In the genomic region with DNA sequence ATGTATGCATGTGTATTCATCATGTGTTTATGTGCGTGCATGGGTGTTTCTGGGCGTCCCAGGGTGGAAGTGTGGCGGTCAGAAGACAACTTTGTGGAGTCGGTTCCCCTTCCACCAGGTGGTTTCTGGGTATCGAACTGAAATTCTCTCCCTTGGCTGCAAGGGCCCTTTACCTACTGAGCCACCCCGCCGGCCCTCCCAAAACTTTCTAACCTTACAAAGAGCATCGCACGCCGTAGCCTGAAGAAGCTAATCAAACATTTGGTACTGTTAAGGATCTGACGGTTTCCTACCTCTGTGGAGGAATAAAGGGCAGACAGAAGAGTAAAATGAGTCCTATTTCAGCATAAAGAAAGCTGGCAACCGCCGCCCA, we compare ENCODE assay signal across 8 mouse cellular contexts. TPM values are rescaled to one million over a fixed set of nuclear protein-coding genes. Genes with fewer than 3 reads are reported as not detected.
DNase-seq lines count a peak whose midpoint lies in the region; ATAC-seq and TF ChIP-seq lines count a peak whose summit lies in the region.

No protein-coding gene starts in this region.

- H3K4me3 ChIP-seq in left cerebral cortex, adult 2 months: peak overlapping the region; percentile 64
- H3K4me3 ChIP-seq in forebrain, embryonic 15.5 days: peak overlapping the region; percentile 72
- H3K4me3 ChIP-seq in kidney, embryonic 16.5 days (ENCODE audit: low read length): peak overlapping the region; percentile 66
- H3K4me3 ChIP-seq in stomach, embryonic 16.5 days (replicated peaks; ENCODE audit: low read length): peak overlapping the region; percentile 60

- no peaks in the 10 kb centered on the region for H3K9me3 ChIP-seq in forebrain, embryonic 15.5 days
- H3K9me3 ChIP-seq in kidney, embryonic 16.5 days (ENCODE audit: low read length): no peaks in the 10 kb centered on the region
- no peaks in the 10 kb centered on the region for H3K9me3 ChIP-seq in stomach, embryonic 16.5 days (replicated peaks; ENCODE audit: control insufficient read depth, low read length)

- H3K27me3 ChIP-seq in forebrain, embryonic 15.5 days: no peaks in the 10 kb centered on the region
- no peaks in the 10 kb centered on the region for H3K27me3 ChIP-seq in kidney, embryonic 16.5 days (ENCODE audit: insufficient read depth, low read length)
- H3K27me3 ChIP-seq in stomach, embryonic 16.5 days (ENCODE audit: control insufficient read depth, insufficient read depth, low read length): no peaks in the 10 kb centered on the region

- H3K9ac ChIP-seq in forebrain, embryonic 15.5 days (replicated peaks): peak overlapping the region; percentile 87
- H3K9ac ChIP-seq in kidney, embryonic 16.5 days (replicated peaks; ENCODE audit: low read length): peak overlapping the region; percentile 91
- H3K9ac ChIP-seq in stomach, embryonic 16.5 days (ENCODE audit: low read length): peak overlapping the region; percentile 91

- H3K36me3 ChIP-seq in forebrain, embryonic 15.5 days: no peaks in the 10 kb centered on the region
- no peaks in the 10 kb centered on the region for H3K36me3 ChIP-seq in kidney, embryonic 16.5 days (ENCODE audit: insufficient read depth, low read length)
- H3K36me3 ChIP-seq in stomach, embryonic 16.5 days (ENCODE audit: control insufficient read depth, insufficient read depth, low read length): 0 out of 2 replicates have a peak, but pooled peaks cover under 1% of the 10 kb centered on the region

- 7% methylated on average over 13 of the region's 13 CpGs for WGBS in forebrain, embryonic 15.5 days
- WGBS in kidney, embryonic 16.5 days: 11% methylated on average over 13 of the region's 13 CpGs
- 7% methylated on average over 13 of the region's 13 CpGs for WGBS in stomach, embryonic 16.5 days

- peak in 1 of 2 experiments; percentile 20 for DNase-seq in left cerebral cortex, adult 2 months (ENCODE audit: extremely low spot score in 1 of 2, low spot score in 2 of 2)
- DNase-seq in left cerebral cortex, adult 11 months (ENCODE audit: low spot score): no peak
- peak; percentile 30 for DNase-seq in mesoderm, embryonic 11.5 days (ENCODE audit: low read depth, low spot score)
- no peak for DNase-seq in T-cell, adult 2 months (ENCODE audit: low spot score)

- peak overlapping the region; percentile 85 for H3K4me2 ChIP-seq in forebrain, embryonic 15.5 days (replicated peaks)
- peak overlapping the region; percentile 76 for H3K4me2 ChIP-seq in kidney, embryonic 16.5 days (replicated peaks; ENCODE audit: low read depth, low read length)
- peak overlapping the region; percentile 95 for H3K4me2 ChIP-seq in stomach, embryonic 16.5 days (ENCODE audit: low read depth, low read length)

- H3K4me1 ChIP-seq in forebrain, embryonic 15.5 days: peaks cover 17% of the 10 kb centered on the region
- H3K4me1 ChIP-seq in kidney, embryonic 16.5 days (ENCODE audit: insufficient read depth, low read length): peaks cover 7% of the 10 kb centered on the region; the same call in 1 of the 2 replicates
- no peaks in the 10 kb centered on the region; the same call in 1 of the 2 replicates for H3K4me1 ChIP-seq in stomach, embryonic 16.5 days (ENCODE audit: control insufficient read depth, insufficient read depth, low read length)

- intact Hi-C loops in left cerebral cortex, adult 2 months (cut with DNase I): loop anchor here (2.0 to 5.0 kb wide), 2 partner anchors 21 to 293 kb away; a partner anchor contains a TSS

- peak overlapping the region; percentile 76 for H3K27ac ChIP-seq in left cerebral cortex, adult 2 months
- H3K27ac ChIP-seq in forebrain, embryonic 15.5 days (replicated peaks): peak overlapping the region; percentile 68
- peak overlapping the region; percentile 77 for H3K27ac ChIP-seq in kidney, embryonic 16.5 days (ENCODE audit: low read length)
- peak overlapping the region; percentile 67 for H3K27ac ChIP-seq in stomach, embryonic 16.5 days (ENCODE audit: low read length)

- no peak for TF ChIP-seq CTCF in left cerebral cortex, adult 2 months (IDR thresholded peaks at IDR 0.05)

- peak; percentile 37 for ATAC-seq in activated CD4-positive, CD25-positive, alpha-beta regulatory T cell, adult 4 months
- peak; percentile 56 for ATAC-seq in forebrain, embryonic 15.5 days (replicated peaks)
- peak; percentile 57 for ATAC-seq in kidney, embryonic 16.5 days (ENCODE audit: low FRiP score, low TSS enrichment)
- ATAC-seq in stomach, embryonic 16.5 days (ENCODE audit: insufficient read depth, low FRiP score): 0 out of 2 replicates have a peak, but pooled peaks have one; percentile 38

RNA-seq across cellular contexts. Expression of a gene that starts 0.5 kb away (rescaled TPM):
- 10 to 100 TPM; 36.3 to 36.9 TPM for total RNA-seq in left cerebral cortex, adult 2 months (2021)
- polyA plus RNA-seq in activated CD4-positive, CD25-positive, alpha-beta regulatory T cell, adult 4 months (2017; shearing (Covaris generic)): 10 to 100 TPM; 85.3 to 95.2 TPM
- 27.3 and 27.6 TPM in 2 replicates for polyA plus RNA-seq in forebrain, embryonic 15.5 days (2015; fragmentation: Nextera tagmentation; extraction: Ambion mirVana)
- polyA plus RNA-seq in kidney, embryonic 16.5 days (2015; fragmentation: Nextera tagmentation; extraction: Ambion mirVana): 25.7 and 29.2 TPM in 2 replicates
- polyA plus RNA-seq in stomach, embryonic 16.5 days (2015; fragmentation: Nextera tagmentation; extraction: Ambion mirVana): 31.9 and 32.5 TPM in 2 replicates

RNA-seq across cellular contexts. Expression of a gene that starts 20.7 kb away (rescaled TPM):
- total RNA-seq in left cerebral cortex, adult 2 months (2021): 1 to 10 TPM; 7.5 to 8.1 TPM
- 10 to 100 TPM in 1 of 2 experiments, 1 to 10 TPM in 1; 5.1 to 10.9 TPM for polyA plus RNA-seq in activated CD4-positive, CD25-positive, alpha-beta regulatory T cell, adult 4 months (2017; shearing (Covaris generic))
- polyA plus RNA-seq in forebrain, embryonic 15.5 days (2015; fragmentation: Nextera tagmentation; extraction: Ambion mirVana): 7.3 and 10.8 TPM in 2 replicates
- 9.4 and 9.9 TPM in 2 replicates for polyA plus RNA-seq in kidney, embryonic 16.5 days (2015; fragmentation: Nextera tagmentation; extraction: Ambion mirVana)
- 7.5 and 9.5 TPM in 2 replicates for polyA plus RNA-seq in stomach, embryonic 16.5 days (2015; fragmentation: Nextera tagmentation; extraction: Ambion mirVana)

RNA-seq across cellular contexts. Expression of a gene that starts 20.7 kb away (rescaled TPM):
- 10 to 100 TPM; 44.4 to 46.8 TPM for total RNA-seq in left cerebral cortex, adult 2 months (2021)
- polyA plus RNA-seq in activated CD4-positive, CD25-positive, alpha-beta regulatory T cell, adult 4 months (2017; shearing (Covaris generic)): 10 to 100 TPM; 44.4 to 48.2 TPM
- 24.1 and 27.2 TPM in 2 replicates for polyA plus RNA-seq in forebrain, embryonic 15.5 days (2015; fragmentation: Nextera tagmentation; extraction: Ambion mirVana)
- 27.6 and 30.0 TPM in 2 replicates for polyA plus RNA-seq in kidney, embryonic 16.5 days (2015; fragmentation: Nextera tagmentation; extraction: Ambion mirVana)
- polyA plus RNA-seq in stomach, embryonic 16.5 days (2015; fragmentation: Nextera tagmentation; extraction: Ambion mirVana): 29.6 and 31.3 TPM in 2 replicates
